Mouse (Mus musculus) right cerebral cortex, postnatal 10 days (tissue): Measurements from ENCODE around the gene Nedd9.
"Not testable (repeated sequence)": the region's sequence is repeated elsewhere in the genome, so short reads cannot be mapped to it uniquely, and the experiment has no call there.

ENCODE experiments used
- DNase-seq, 2 experiments: peaks; one replicate each; pipeline ENCODE4 v3.0.0; 2021; ENCODE audit warnings: low spot score in 2 of 2

Gene Nedd9

GRCm38 (mm10) chr13:41298533-41298932 lies 188.6 kb downstream of the Nedd9 start:
- DNase-seq, result no peak

GRCm38 (mm10) chr13:41296396-41296795 lies 190.8 kb downstream of the Nedd9 start:
- no peak for DNase-seq

- DNase-seq, result no peak
Observed at GRCm38 (mm10) chr13:41295886-41296285, 191.3 kb downstream of the Nedd9 start.

- no peak for DNase-seq
Observed at GRCm38 (mm10) chr13:41293595-41293994, 193.6 kb downstream of the Nedd9 start.

- DNase-seq, result no peak
Observed at GRCm38 (mm10) chr13:41291466-41291974, 195.6 kb downstream of the Nedd9 start.

- DNase-seq, result no peak
Observed at GRCm38 (mm10) chr13:41286285-41286684, 200.9 kb downstream of the Nedd9 start.

GRCm38 (mm10) chr13:41285448-41285847 lies 201.7 kb downstream of the Nedd9 start:
- no peak for DNase-seq

- DNase-seq, result peak; percentile 69 to 79
Observed at GRCm38 (mm10) chr13:41283256-41283655, 203.9 kb downstream of the Nedd9 start.

GRCm38 (mm10) chr13:41280696-41281095 lies 206.5 kb downstream of the Nedd9 start:
- no peak for DNase-seq

- DNase-seq, result peak in 1 of 2 experiments; percentile 10
Observed at GRCm38 (mm10) chr13:41273927-41274650, 213.1 kb downstream of the Nedd9 start, which contains the start of gene Gm17364. Gm17364 (minus strand) TSS chr13:41273977.

- peak; percentile 45 to 47 for DNase-seq
Observed at GRCm38 (mm10) chr13:41267827-41268408, 219.2 kb downstream of the Nedd9 start.

GRCm38 (mm10) chr13:41263304-41264006 lies 223.7 kb downstream of the Nedd9 start:
- DNase-seq, result no peak

- DNase-seq, result not testable (repeated sequence)
Observed at GRCm38 (mm10) chr13:41261617-41262016, 225.5 kb downstream of the Nedd9 start.
